Mouse (Mus musculus) forebrain, embryonic 15.5 days (tissue): ENCODE data around the gene Vav2. TPM values are rescaled to one million over a fixed set of nuclear protein-coding genes. Genes with fewer than 3 reads are reported as not detected.

Experiments
- ATAC-seq: fragments of 200-750 bp; cut with Nextera tagmentation; replicated peaks from 2 replicates; pipeline ENCODE4 v1.8.0; 2017; ENCODE audit warnings: mild to moderate bottlenecking, moderate TSS enrichment, moderate library complexity
- H3K27ac ChIP-seq: fragments of 300-500 bp; sonication (generic); replicated peaks from 2 replicates; pipeline ENCODE4 v1.5.1; 2015; ENCODE audit warnings: mild to moderate bottlenecking, inconsistent platforms
- H3K27me3 ChIP-seq: fragments of 300-500 bp; sonication (generic); 2 replicates; pipeline ENCODE4 v1.6.1; 2015; ENCODE audit warnings: inconsistent platforms
- H3K36me3 ChIP-seq: fragments of 300-500 bp; sonication (generic); 2 replicates; pipeline ENCODE4 v1.6.1; 2015; ENCODE audit warnings: mild to moderate bottlenecking, inconsistent platforms
- H3K4me1 ChIP-seq: fragments of 300-500 bp; sonication (generic); 2 replicates; pipeline ENCODE4 v1.6.1; 2015; ENCODE audit warnings: inconsistent platforms
- H3K4me2 ChIP-seq: fragments of 300-500 bp; sonication (generic); replicated peaks from 2 replicates; pipeline ENCODE4 v1.6.1; 2015; ENCODE audit warnings: mild to moderate bottlenecking, inconsistent platforms
- H3K4me3 ChIP-seq: fragments of 300-500 bp; sonication (generic); 2 replicates; pipeline ENCODE4 v1.5.1; 2015; ENCODE audit warnings: mild to moderate bottlenecking, inconsistent platforms
- H3K9ac ChIP-seq: fragments of 300-500 bp; sonication (generic); replicated peaks from 2 replicates; pipeline ENCODE4 v1.6.1; 2015; ENCODE audit warnings: mild to moderate bottlenecking, inconsistent platforms
- H3K9me3 ChIP-seq: fragments of 300-500 bp; sonication (generic); 2 replicates; pipeline ENCODE4 v1.6.1; 2016; ENCODE audit warnings: inconsistent platforms
- WGBS: fragments of 180-500 bp; shearing (Covaris S2); methylation state at CpG from one replicate; pipeline ENCODE4 v1.1.7; 2015; ENCODE audit warnings: mixed read lengths; 5-methylcytosine and 5-hydroxymethylcytosine counted together
- polyA plus RNA-seq: library from polyadenylated mRNA; unstranded; fragments of >200 nt; fragmentation: Nextera tagmentation; extraction: Ambion mirVana; gene quantifications from 2 replicates; pipeline ENCODE4 v1.2.1, GENCODE M21; 2015

The Vav2 gene
- polyA plus RNA-seq, 1 experiment from 2014 or later, result 13.9 TPM

DNA sequence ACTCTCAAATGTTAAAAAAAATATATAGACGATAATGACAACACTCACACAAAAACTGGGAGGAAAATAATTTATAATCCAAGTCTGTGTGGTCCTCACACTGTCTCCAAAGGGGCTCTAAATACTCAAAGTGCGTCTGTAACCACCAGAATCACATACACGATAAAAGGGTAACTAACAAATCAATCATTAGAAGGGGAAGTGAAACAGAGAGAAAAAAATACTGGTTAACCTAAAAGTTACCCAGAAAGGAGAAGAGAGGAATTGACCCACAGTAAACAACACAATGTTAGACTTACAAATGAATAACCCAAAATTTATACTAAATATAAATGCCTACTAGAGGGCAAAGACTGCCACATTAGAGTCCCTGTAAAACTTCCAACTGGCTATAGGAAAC is 161.0 kb downstream of the Vav2 start:
- WGBS, result 92% methylated on average over 3 of the region's 3 CpGs
- Histone ChIP-seq H3K4me3 (no peak overlapping the region), H3K27ac (no peak overlapping the region), H3K9ac (no peak overlapping the region), H3K36me3 (peaks cover 34% of the 10 kb centered on the region), H3K9me3 (no peaks in the 10 kb centered on the region), H3K4me2 (no peak overlapping the region), H3K27me3 (no peaks in the 10 kb centered on the region), H3K4me1 (no peaks in the 10 kb centered on the region)
- no peak for ATAC-seq

DNA sequence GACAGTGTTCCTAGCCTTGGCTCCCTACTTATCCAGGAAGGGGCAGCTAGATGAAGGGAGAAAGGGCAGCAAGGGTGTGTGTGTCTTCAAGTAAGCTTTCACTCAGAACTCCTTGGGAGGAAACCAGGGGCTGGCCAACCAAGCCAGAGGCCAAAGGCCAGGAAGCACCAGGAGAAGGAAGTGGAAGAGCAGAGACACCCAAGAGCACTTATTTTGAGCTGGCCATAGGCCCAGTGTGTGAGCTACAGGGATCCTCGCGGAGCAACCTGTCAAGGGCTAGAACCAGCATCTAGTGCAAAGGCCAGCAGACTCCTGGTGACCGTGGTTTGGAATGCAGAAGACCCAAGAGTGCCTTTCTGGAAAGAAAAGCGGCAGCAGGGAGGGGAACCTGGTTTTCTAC is 163.8 kb downstream of the Vav2 start:
- 94% methylated on average over 4 of the region's 4 CpGs for WGBS
- no peak for ATAC-seq
- Histone ChIP-seq H3K9ac (no peak overlapping the region), H3K9me3 (no peaks in the 10 kb centered on the region), H3K27ac (no peak overlapping the region), H3K4me2 (no peak overlapping the region), H3K27me3 (no peaks in the 10 kb centered on the region), H3K4me3 (no peak overlapping the region), H3K36me3 (peaks cover 15% of the 10 kb centered on the region), H3K4me1 (no peaks in the 10 kb centered on the region)

DNA sequence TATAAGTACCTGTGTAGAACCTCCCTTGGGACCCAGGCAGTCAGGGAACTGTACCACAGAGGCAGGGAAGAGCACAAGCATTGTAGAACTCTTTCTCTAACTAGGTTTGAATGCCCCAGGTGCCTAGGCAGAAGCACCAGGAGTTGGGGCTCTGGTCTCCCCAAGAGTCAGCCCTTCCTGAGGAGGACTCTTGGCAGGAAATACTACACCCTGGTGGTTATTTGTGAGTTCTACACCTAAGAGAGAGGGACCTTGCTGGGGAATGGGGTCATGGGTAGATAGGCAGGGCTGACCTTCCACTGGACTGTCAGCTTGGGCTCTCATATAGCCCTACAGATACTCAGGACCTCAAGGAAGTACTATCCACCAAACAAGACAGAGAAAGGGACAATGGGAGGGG is 175.4 kb downstream of the Vav2 start:
- no peak overlapping the region for H3K9ac ChIP-seq
- peaks cover 7% of the 10 kb centered on the region; the same call in 1 of the 2 replicates for H3K4me1 ChIP-seq
- no peak overlapping the region for H3K4me2 ChIP-seq
- H3K4me3 ChIP-seq, result no peak overlapping the region
- ATAC-seq, result no peak
- H3K27me3 ChIP-seq, result no peaks in the 10 kb centered on the region
- H3K36me3 ChIP-seq, result no peaks in the 10 kb centered on the region
- no peaks in the 10 kb centered on the region for H3K9me3 ChIP-seq
- H3K27ac ChIP-seq, result no peak overlapping the region

DNA sequence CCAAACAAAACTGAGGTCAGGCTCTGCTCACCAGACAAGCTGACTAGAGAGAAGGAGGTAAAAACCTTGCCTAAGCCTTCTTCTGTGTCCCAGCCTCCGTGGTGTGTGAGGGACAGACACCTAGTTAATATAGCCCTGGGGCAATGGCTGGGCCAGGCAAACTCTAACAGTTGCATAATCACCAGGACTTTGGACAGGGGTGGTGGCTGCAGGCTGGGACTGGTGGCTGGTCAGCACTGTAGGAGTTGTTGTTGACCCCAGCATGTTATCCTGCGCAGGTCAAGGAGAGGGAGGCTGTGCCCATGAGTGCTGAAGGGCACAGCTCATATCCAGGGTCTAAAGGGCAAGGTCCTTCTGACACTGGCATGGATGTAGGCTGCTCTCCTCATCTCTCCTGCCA is 178.6 kb downstream of the Vav2 start, which contains the start of gene Sardh:
TSS of gene Sardh (minus strand) at position 127 of the 400 bp plus-strand sequence.
- peaks cover 7% of the 10 kb centered on the region; the same call in 1 of the 2 replicates for H3K4me1 ChIP-seq
- no peaks in the 10 kb centered on the region for H3K36me3 ChIP-seq
- no peak within 1 kb of the TSS for H3K4me3 ChIP-seq
- 95% methylated on average over 2 of the region's 2 CpGs for WGBS
- H3K9me3 ChIP-seq, result no peaks in the 10 kb centered on the region
- H3K4me2 ChIP-seq, result no peak within 1 kb of the TSS
- no peak for ATAC-seq
- no peaks in the 10 kb centered on the region for H3K27me3 ChIP-seq
- H3K27ac ChIP-seq, result no peak within 1 kb of the TSS
- H3K9ac ChIP-seq, result no peak within 1 kb of the TSS

DNA sequence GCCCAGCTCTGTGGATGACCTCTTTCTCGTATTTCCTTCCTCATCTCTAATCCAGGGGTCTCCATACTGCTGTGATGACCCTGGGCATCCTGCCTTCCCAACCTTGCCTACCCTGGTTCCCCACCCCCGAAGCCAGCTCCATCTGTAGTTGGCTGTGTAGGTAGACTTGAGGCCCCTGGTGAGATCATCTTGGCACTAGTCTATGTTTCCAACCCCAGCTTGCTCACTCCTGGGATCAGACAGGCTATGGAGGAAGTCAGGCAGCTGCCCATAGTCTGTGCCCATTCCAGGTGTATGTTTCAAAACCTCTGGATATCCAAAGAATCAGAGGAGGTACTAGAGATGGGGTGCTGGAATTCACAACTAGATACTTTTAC is 179.4 kb downstream of the Vav2 start:
- 63% methylated on average over 2 of the region's 2 CpGs for WGBS
- peaks cover 7% of the 10 kb centered on the region; the same call in 1 of the 2 replicates for H3K4me1 ChIP-seq
- no peak overlapping the region for H3K4me3 ChIP-seq

DNA sequence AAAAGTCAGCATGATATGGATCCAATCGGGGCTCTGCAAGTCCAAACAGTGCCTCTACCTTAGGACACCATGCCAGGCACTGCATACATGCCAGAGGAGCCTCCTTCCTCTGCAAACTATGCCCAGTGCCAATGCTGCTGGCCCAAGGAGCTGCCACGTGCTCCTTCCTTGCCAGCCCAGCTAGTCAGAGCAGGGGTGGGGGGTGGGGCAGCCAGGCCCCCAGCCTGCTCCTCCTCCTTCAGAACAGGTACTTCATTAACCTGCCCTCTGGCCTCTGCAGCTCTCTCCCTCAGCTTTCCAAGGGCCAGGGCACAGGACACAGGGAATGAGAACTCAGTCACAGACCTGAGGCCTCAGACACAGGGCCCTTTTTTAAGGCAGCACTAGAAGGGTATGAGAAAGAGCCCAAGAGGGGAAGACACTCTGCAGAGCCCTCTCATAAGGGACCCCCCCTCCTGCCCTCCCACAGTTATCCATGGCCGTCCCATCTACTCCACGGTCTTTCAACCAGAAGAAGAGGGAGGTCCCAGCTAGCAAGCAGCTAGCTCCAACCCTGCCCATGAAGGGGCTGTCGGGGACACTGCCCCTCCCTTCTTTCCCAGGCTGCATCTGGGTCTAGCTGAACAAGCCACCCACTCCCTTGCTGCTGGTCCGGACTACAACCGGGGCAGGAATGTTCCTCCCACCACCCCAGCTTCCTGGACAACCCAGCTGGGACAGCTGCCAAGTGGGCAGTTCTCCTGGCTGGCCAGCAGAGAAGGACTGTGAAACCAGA is 179.9 kb downstream of the Vav2 start:
- Histone ChIP-seq H3K4me1 (peaks cover 7% of the 10 kb centered on the region; the same call in 1 of the 2 replicates), H3K27ac (no peak overlapping the region), H3K9ac (no peak overlapping the region), H3K36me3 (no peaks in the 10 kb centered on the region), H3K9me3 (no peaks in the 10 kb centered on the region), H3K4me3 (no peak overlapping the region), H3K4me2 (no peak overlapping the region), H3K27me3 (no peaks in the 10 kb centered on the region)
- 36% methylated on average over 7 of the region's 7 CpGs for WGBS
- peak; percentile 57; the same call in 1 of the 2 replicates for ATAC-seq

More for the DNA sequence above, 179.4 kb downstream of the Vav2 start:
- no peaks in the 10 kb centered on the region for H3K9me3 ChIP-seq
- ATAC-seq, result 0 out of 2 replicates have a peak, but pooled peaks have one; percentile 16
- H3K27me3 ChIP-seq, result no peaks in the 10 kb centered on the region
- no peak overlapping the region for H3K4me2 ChIP-seq
- H3K27ac ChIP-seq, result no peak overlapping the region
- no peaks in the 10 kb centered on the region for H3K36me3 ChIP-seq
- H3K9ac ChIP-seq, result no peak overlapping the region

DNA sequence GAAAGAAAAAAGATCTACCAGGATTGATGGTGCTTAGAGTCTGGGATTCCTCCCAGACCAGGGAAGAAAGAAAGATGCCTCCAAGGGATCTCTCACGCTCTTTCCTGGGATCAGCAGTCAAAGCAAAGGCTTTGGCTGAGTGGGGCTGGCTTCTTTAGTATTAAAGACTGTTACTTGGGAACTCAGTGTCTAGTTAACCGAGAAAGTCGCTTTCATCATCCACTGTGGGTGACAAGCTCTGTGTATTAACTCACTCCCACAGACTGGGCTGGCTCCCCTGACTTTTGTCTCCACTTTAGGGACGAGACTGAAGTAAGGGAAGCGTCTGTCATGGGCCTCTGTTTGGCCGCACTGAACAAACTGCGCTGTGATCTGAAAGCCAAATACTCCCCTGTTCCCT is 180.9 kb downstream of the Vav2 start:
- H3K9ac ChIP-seq, result no peak overlapping the region
- H3K27ac ChIP-seq, result no peak overlapping the region
- ATAC-seq, result no peak
- peaks cover 7% of the 10 kb centered on the region; the same call in 1 of the 2 replicates for H3K4me1 ChIP-seq
- H3K4me2 ChIP-seq, result no peak overlapping the region
- H3K27me3 ChIP-seq, result no peaks in the 10 kb centered on the region
- 63% methylated on average over 7 of the region's 7 CpGs for WGBS
- H3K9me3 ChIP-seq, result no peaks in the 10 kb centered on the region
- no peak overlapping the region for H3K4me3 ChIP-seq
- no peaks in the 10 kb centered on the region for H3K36me3 ChIP-seq

DNA sequence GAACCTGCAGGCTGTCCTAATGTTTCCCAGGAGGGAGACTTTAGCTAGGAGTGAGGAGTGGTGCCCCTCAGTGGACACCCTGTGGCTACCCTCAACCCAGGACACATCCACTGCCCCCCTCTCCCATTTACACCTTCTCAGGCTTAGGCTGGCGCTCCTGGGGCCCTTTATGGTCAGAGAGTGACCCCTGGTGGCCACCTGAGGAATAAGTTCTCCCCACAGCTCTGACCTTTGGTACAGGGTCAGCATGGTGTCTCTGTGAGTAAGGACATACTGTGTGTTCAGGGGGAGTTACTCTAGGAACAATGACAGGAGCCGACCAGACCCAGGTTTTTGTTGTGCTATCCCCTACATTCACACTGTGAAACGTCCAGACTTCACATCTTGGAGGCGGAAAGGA is 189.5 kb downstream of the Vav2 start:
- Histone ChIP-seq H3K4me2 (no peak overlapping the region), H3K27ac (no peak overlapping the region), H3K36me3 (no peaks in the 10 kb centered on the region), H3K27me3 (no peaks in the 10 kb centered on the region), H3K9ac (no peak overlapping the region), H3K4me3 (no peak overlapping the region), H3K9me3 (no peaks in the 10 kb centered on the region), H3K4me1 (no peaks in the 10 kb centered on the region)
- 26% methylated on average over 4 of the region's 4 CpGs for WGBS
- no peak for ATAC-seq

DNA sequence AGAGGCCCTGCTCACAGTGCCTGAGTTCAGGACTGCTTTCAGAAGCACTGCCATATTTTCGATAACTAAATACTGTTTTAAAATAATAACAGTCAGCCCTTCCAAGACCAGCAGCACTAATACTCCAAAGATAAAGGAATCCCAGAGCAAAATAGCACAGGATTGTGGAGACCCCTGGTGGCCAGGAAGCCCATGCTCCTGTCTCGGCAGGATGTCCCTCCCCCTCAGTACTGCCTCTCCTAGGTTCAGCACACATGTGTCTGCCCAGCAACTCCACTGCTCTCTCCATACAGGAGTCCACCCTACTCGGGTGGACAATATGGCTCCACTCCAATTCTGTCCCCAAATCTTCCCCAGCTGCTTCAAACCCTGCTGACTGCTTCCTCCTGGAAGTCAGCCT is 191.1 kb downstream of the Vav2 start:
- no peak overlapping the region for H3K4me2 ChIP-seq
- WGBS, result 24% methylated on average over 3 of the region's 3 CpGs
- H3K4me3 ChIP-seq, result no peak overlapping the region
- H3K4me1 ChIP-seq, result no peaks in the 10 kb centered on the region
- no peaks in the 10 kb centered on the region for H3K9me3 ChIP-seq
- ATAC-seq, result peak; percentile 65; the same call in 1 of the 2 replicates
- no peak overlapping the region for H3K9ac ChIP-seq
- H3K36me3 ChIP-seq, result no peaks in the 10 kb centered on the region
- H3K27ac ChIP-seq, result no peak overlapping the region
- no peaks in the 10 kb centered on the region for H3K27me3 ChIP-seq

DNA sequence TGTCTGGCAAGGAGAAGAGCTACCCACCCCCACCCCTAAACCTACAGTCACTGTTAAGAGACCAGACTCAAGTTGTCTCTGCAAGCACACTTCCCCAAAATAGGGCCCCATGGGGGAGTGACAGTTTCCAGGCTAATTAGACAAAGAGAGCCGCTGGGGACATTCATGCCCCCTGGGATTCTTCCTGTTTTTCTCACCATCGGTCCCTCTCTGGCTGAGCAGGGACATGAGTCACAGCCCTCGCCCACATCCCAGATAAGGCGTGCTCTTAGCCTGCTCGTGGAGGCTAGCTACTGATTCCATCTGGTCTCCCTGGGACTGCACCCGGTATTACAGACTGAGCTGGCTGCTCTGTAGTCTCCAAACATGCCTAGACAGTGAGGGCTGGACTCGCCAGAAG is 194.5 kb downstream of the Vav2 start:
- 32% methylated on average over 7 of the region's 7 CpGs for WGBS

DNA sequence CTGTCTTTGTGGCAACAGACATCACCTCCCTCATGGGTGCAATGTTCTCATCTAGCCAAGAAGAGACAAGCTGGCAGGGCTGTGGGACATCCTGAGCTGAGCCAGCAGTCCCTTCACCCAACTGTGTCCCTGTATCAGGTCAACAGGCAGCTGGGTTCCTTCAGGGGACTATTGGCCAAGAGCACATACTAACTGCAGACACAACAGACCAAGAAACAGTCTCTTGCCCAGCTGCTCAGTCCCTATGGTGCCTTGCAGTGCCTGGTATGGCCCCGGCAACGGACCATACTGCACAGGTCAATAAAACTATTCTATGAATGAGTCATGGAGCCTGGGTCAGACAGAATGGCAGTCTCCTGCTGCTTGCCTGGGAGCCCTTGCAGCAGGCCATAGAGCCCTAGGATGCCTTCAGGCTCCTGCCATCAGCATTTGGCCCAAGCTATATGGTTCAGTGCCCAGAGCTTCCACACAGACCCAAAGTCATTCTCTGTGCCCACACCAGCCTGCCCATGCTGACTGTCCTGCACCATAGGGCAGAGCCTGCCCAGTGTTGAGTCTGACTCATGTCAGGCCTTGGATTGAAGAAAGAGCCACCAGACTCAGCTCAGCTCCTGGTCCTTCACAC is 197.2 kb downstream of the Vav2 start:
- 95% methylated on average over 2 of the region's 2 CpGs for WGBS
- no peaks in the 10 kb centered on the region for H3K4me1 ChIP-seq
- no peaks in the 10 kb centered on the region for H3K36me3 ChIP-seq
- H3K4me3 ChIP-seq, result no peak overlapping the region
- H3K27me3 ChIP-seq, result no peaks in the 10 kb centered on the region
- no peak for ATAC-seq
- H3K27ac ChIP-seq, result no peak overlapping the region
- H3K9me3 ChIP-seq, result no peaks in the 10 kb centered on the region
- H3K4me2 ChIP-seq, result no peak overlapping the region
- no peak overlapping the region for H3K9ac ChIP-seq

More for the DNA sequence above, 194.5 kb downstream of the Vav2 start:
- no peak for ATAC-seq
- Histone ChIP-seq H3K4me1 (no peaks in the 10 kb centered on the region), H3K4me2 (no peak overlapping the region), H3K27me3 (no peaks in the 10 kb centered on the region), H3K9me3 (no peaks in the 10 kb centered on the region), H3K36me3 (no peaks in the 10 kb centered on the region), H3K4me3 (no peak overlapping the region), H3K27ac (no peak overlapping the region), H3K9ac (no peak overlapping the region)

DNA sequence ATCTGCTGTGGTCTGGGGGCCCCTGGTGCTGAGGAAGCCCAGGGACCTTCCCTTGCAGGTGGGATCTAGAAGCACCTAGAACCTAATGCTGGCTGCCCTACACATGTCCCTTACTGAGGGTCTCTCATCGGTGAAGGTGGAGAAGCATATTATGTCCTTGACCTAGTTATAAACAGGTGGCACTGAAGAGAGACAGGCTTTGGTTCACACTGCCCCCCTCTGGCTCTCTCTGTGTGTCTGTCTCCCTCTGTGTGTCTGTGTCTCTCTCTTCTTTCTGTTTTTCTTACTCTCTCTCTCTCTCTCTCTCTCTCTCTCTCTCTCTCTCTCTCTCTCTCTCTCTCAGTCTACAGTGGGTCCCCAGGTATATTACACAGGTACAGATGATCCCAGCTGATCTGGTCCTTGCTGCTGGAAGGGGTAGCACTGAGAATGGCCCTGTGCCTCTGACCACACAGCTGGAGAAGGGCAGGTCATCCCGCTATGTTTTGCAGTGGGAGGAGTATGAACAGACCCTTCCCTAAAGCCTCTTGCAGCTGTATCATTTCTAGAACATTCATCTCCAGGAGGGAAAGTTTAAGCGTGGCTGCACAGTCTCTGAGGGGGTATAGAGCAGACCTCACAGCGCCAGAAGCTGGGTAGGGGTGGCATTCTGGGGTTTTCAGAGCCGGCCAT is 197.9 kb downstream of the Vav2 start:
- Histone ChIP-seq H3K36me3 (no peaks in the 10 kb centered on the region), H3K4me3 (no peak overlapping the region), H3K27ac (no peak overlapping the region), H3K4me2 (no peak overlapping the region), H3K4me1 (no peaks in the 10 kb centered on the region), H3K9ac (no peak overlapping the region), H3K9me3 (no peaks in the 10 kb centered on the region), H3K27me3 (no peaks in the 10 kb centered on the region)
- 86% methylated on average over 5 of the region's 5 CpGs for WGBS
- ATAC-seq, result no peak
